Mouse (Mus musculus): Measurements from ENCODE around the gene Cdrt4.

Gene Cdrt4

DNA sequence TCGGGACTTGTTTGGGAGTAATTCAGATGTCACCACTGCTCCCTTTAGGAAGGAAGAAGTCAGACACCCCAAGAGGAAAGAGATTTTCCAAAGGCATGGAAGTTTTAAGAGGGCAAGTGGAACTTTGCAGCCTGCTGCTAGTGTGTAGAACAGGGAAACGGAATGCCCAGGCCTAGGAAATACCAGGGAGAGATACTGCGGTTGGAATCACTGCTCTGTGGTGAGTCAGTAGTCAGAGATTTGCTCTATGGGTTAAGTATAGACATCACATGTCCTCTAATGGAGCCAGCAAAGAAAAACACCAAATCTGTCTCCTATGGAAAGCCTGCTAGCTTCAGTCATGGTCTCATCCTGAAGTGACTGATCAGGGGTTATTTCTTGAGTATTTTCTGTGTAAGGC lies 10.8 kb upstream of the Cdrt4 start:
- DNase-seq (ENCODE audit: extremely low read depth, insufficient read length, low spot score): peak; percentile 27

DNA sequence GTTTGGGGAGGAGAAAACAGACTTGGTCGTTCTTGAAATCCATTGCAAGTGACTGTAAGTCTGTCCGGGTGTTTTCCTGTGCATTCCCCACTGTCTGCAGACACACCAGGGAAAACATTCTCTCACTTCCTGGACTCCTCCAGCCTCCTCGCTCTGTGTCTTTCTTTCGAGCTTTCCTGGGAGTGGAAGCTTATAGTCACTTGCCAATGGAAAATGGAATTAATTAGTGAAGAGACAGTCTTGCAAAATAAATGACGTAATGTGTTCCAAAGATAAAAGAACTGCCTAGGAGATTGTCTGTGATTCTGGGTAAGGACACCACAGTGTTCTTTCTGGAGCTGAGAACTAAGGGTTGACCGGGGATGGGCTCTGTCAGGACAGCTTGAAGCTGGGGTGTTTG lies 7.5 kb upstream of the Cdrt4 start:
- DNase-seq (ENCODE audit: extremely low read depth, insufficient read length, low spot score): no peak

DNA sequence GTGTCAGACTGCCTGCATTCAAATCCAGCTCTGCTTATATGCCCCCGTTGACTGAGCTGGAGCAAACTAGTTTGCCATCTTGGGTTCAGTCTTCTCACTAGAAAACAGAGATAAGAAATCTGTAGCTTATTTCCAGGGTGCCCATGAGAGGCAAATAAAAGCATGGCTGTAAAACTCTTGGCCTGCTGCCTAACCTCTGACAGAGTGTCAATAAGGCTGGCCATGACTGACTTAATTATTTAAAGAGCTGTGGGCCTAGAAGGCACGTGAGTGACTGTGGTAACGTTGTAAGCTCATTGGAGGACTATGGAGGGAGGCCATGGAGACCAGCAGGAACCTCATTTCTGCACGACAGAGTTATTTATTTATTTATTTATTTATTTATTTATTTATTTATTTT lies 5.5 kb upstream of the Cdrt4 start:
- no peak for DNase-seq (ENCODE audit: extremely low read depth, insufficient read length, low spot score)

- DNase-seq (ENCODE audit: extremely low read depth, insufficient read length, low spot score): peak; percentile 26
Measured at GRCm38 (mm10) chr11:62949548-62949947, 1.4 kb upstream of the Cdrt4 start.

- no peak for DNase-seq (ENCODE audit: extremely low read depth, insufficient read length, low spot score)
Measured at GRCm38 (mm10) chr11:62954766-62955165, 3.8 kb downstream of the Cdrt4 start.

DNA sequence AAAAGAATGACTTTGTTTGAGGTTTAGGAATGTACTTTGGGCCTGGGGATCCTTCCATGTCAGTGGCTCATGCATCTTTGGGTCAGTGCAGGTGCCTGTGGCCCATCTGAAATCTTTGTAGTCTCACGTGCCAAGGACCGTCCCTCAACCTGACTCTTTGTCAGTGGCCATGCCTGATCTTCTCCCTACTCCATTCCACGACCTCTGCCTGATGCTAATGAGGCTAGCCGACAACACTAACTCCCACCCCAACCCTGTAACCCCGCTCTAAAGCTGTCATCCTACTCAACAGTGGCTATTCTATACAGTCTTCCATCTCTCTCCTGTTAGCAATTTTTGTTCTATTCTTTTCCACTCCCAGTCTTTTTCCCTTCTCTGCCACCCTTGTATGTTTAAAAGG lies 4.2 kb downstream of the Cdrt4 start:
- no peak for DNase-seq (ENCODE audit: extremely low read depth, insufficient read length, low spot score)

DNA sequence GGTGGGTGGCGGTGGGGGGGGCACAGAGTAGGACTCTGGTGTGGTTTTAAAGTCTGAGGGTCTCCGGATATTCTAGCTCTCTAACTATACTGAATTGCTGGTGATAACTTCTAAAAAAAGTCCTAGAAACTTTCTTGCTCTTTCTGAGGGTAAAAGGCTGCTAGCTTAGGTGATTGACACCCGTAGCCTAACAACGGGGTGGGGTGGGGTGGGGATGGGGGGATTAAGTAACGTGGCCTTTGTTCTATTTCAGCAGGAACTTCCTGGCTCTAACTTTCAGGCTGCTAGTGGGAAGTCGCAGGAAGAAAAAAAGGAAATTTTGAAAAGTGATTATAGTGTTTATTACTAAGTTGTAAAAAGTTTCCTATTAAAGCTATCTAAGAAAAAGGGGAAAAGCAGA lies 4.8 kb downstream of the Cdrt4 start:
- DNase-seq (ENCODE audit: extremely low read depth, insufficient read length, low spot score): no peak

GRCm38 (mm10) chr11:62957626-62958180 lies 6.7 kb downstream of the Cdrt4 start:
- no peak for DNase-seq (ENCODE audit: extremely low read depth, insufficient read length, low spot score)

DNA sequence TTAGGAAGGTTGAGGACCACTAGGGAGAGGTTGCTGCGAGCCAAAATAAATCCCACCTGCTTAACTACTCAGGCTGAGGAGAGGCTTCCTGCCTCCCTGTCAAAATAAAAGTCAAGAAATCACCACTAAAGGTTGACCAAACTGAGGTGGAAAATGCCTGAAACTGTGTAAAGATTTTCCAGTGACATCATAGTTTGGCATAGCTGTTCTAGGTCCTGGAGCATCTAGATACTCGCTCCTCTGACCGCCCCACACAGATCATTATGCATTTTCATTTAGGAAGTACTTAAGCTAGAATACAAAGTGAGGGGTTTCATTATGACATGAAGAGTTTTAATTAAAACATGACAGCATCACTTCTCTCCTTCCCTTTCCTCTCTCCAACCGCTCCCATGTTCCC lies 12.3 kb downstream of the Cdrt4 start:
- DNase-seq (ENCODE audit: extremely low read depth, insufficient read length, low spot score): no peak

- DNase-seq (ENCODE audit: extremely low read depth, insufficient read length, low spot score): no peak
Measured at GRCm38 (mm10) chr11:62966424-62966764, 15.4 kb downstream of the Cdrt4 start.

DNA sequence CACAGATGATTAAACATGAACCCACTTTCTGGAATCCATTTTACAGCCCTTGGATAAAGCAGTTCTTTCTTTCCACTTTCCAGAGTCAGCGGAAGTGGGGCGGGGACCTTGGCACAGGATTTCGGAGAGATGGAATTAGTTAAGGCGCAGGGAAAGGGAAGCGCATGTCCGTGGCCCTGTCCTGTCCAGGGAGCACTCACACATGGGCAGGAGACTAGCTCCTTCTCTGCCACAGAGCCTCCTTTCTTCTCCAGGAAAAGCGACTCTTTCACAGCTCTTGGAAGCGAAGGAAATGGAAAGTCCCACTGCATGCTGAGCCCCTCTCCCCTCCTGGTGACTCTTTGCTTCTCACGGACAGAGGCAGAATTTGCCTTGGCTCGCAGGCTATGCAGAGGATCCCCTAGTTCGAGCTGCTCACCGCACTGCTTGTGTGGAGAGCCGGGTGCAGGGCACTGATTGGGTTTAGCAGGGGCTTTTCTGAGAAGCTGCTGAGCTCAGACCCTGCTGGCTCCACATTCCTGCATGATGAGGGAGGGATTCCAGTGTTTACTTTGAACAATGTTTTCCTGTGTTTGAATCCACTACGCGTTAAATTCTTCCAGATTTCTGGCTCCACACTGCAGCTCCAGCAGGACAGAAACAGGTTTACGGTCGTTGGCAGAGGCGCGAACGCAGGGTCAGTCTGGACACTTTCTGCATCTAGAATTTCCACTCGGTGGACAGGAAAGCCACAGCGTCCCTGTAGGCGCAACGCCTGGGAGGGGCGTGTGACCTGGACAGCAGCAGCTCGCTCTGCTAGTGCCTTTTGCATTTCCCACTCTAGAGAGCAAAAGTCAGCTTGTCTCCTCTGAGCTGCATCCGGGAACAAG lies 16.0 kb downstream of the Cdrt4 start:
- DNase-seq (ENCODE audit: extremely low read depth, insufficient read length, low spot score): no peak

GRCm38 (mm10) chr11:62977176-62977575 lies 26.2 kb downstream of the Cdrt4 start:
- no peak for DNase-seq (ENCODE audit: extremely low read depth, insufficient read length, low spot score)

DNA sequence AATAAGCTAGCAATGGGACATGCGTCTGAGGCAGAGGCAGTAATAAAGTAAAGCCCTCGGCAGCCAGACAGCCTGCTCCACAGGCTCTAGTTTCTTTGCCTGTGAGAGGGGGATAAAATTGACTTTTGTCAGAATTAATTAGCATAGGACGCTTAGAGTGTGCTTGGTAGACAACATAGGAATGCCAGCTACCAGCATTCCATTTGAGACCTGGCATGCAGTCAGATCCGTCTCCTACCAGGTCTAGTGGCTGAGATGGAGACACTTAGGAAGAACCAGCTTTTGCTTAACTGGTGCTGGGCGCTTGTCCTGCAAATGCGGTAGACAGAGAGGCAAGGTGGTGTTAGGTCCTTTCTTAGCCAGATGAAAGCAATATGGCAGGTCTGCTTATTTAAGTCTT lies 27.9 kb downstream of the Cdrt4 start:
- DNase-seq (ENCODE audit: extremely low read depth, insufficient read length, low spot score): no peak

GRCm38 (mm10) chr11:62981729-62982128 lies 30.7 kb downstream of the Cdrt4 start:
- peak; percentile 55 for DNase-seq (ENCODE audit: extremely low read depth, insufficient read length, low spot score)

DNA sequence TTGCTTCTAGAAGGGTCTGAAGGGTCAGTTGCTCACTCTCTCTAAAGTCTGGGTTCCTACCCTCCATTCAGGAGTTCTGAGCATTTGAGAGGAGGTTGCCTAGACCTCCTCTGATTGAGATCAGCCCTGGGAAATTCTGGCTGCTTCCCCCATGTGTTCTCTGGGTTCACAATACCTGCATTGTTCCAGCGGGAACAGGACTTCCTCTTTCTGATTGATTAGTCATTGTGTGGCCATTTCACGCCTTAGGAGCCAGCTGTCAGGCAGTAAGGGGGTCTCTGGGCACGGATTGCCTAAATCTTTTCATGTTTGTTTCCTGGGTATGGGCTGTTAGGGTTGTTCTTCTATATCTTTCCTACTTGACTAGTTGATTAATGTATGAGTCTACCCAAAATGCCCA lies 32.8 kb downstream of the Cdrt4 start:
- DNase-seq (ENCODE audit: extremely low read depth, insufficient read length, low spot score): no peak

DNA sequence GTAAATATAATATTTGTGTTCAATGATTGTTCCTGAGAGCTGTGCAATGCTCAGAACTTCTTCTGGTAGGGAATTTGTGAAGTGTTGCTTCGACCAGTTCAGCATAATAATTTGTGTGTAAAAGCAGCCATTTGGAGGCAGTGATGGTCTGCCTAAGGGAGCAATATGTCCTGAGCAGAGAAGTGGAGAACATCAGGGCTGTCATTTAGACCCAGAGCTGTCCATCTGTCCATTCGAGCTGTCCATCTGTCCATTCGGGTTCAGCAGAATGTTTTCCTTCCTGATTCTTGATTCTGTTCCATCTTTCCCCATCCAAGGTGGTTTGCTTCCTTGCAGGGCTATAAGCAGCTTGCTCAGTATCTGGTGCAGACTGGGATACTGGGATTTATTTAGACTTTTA lies 33.4 kb downstream of the Cdrt4 start:
- DNase-seq (ENCODE audit: extremely low read depth, insufficient read length, low spot score): no peak

- DNase-seq (ENCODE audit: extremely low read depth, insufficient read length, low spot score): no peak
Measured at GRCm38 (mm10) chr11:62985075-62985474, 34.1 kb downstream of the Cdrt4 start.

- no peak for DNase-seq (ENCODE audit: extremely low read depth, insufficient read length, low spot score)
Measured at GRCm38 (mm10) chr11:62986578-62986977, 35.6 kb downstream of the Cdrt4 start.

DNA sequence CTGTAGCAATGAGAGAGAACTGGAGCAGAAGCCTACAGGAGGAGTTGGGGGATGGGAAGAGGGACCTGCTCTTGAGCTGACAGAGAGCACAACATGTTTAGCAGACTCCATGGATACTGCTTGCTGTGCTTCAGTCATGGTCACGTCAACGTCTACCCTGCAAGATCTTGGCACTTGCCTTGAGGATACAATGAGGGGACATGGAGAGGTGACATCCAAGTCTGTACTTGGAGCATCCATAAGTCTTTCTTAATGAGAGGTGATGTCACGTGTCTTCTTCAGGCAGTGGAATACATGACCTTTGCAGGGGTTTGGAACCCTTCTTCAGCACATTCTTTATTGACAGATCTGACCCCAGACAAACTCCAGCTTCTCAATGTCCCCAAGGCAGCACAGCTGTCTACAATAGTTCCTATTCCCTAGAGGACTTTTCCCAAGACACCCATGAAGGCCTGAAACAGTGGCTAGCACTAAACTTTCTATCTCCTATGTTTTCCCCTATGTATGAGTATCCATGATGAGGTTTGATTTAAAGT lies 39.2 kb downstream of the Cdrt4 start:
- no peak for DNase-seq (ENCODE audit: extremely low read depth, insufficient read length, low spot score)

DNA sequence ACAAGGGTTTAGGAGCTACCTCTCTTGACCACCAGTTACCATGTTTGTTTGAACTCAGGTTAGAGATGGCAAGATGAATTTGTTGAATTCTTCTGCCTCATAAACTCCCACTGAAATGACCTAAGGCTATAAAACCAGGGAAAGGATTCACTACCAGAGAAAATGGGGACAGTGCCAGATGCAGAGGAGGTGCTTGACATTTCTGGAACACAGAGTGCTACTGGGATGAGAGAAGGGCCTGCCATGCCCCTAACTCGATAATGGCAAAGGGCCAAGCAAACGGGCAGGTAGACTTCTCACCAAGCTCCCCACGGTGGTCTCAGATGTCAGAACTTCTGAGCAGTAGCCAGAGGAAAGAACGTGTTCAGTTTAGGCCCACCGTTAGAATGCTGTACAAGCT lies 39.8 kb downstream of the Cdrt4 start:
- no peak for DNase-seq (ENCODE audit: extremely low read depth, insufficient read length, low spot score)

- no peak for DNase-seq (ENCODE audit: extremely low read depth, insufficient read length, low spot score)
Measured at GRCm38 (mm10) chr11:62992545-62993242, 41.7 kb downstream of the Cdrt4 start.
